Mouse (Mus musculus) heart, postnatal 0 days (tissue): Measurements from ENCODE around the gene Klhl26.

Experiments used
- CTCF ChIP-seq: IDR thresholded peaks from 2 replicates; pipeline ENCODE4 v1.5.1; 2016; ENCODE audit warnings: antibody characterized with exemption, control low read depth, low read depth
- EP300 ChIP-seq: IDR thresholded peaks from 2 replicates; pipeline ENCODE4 v1.6.1; 2016; ENCODE audit warnings: antibody characterized with exemption, low read depth

GRCm38 (mm10) chr8:70431213-70431612 is 45.6 kb downstream of the Klhl26 start:
- no peak for TF ChIP-seq CTCF
- TF ChIP-seq EP300, result no peak
